Mouse (Mus musculus) spleen, adult 2 months (tissue): ENCODE measurements around the gene Nfib.

Source experiments
- CTCF ChIP-seq: fragments of 200-500 bp; IDR thresholded peaks from 2 replicates; pipeline ENCODE4 v1.5.1; 2011; ENCODE audit warnings: mild to moderate bottlenecking, inconsistent platforms; ENCODE audit not compliant: insufficient read depth, insufficient read length, insufficient replicate concordance; ENCODE audit errors: extremely low read depth
- POLR2A ChIP-seq: fragments of 200-500 bp; IDR thresholded peaks from 2 replicates; pipeline ENCODE4 v1.6.1; 2011; ENCODE audit warnings: low read depth, low read length, inconsistent platforms

DNA sequence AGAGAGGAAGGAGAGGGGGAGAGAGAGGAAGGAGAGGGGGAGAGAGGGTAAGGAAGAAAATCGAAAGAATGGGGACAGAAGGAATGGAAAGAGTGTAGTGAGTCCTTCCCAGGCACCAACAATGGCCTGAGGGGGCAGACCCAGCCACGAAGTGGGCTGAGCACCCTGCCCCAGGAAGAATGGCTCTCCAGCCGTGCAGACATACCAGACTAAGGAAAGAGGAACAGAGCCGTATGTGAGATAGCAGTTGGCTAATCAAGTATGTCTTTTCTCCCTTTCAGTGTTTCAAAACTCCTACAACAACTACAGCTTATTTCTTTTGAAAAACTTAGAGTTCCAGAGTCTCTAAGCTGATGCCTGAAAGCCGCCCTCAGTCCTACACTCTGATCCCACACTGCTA is 28.8 kb upstream of the Nfib start:
- TF ChIP-seq CTCF = no peak
- TF ChIP-seq POLR2A = no peak
